Mouse (Mus musculus) urinary bladder, postnatal 10 days (tissue): ENCODE data around the gene Nrn1l.
A peak's percentile ranks its signal among the peaks of the same experiment; 100 is the strongest.

Source experiments
- DNase-seq: peaks from one replicate; pipeline ENCODE4 v3.0.0; 2022; ENCODE audit warnings: low spot score

Gene Nrn1l

DNA sequence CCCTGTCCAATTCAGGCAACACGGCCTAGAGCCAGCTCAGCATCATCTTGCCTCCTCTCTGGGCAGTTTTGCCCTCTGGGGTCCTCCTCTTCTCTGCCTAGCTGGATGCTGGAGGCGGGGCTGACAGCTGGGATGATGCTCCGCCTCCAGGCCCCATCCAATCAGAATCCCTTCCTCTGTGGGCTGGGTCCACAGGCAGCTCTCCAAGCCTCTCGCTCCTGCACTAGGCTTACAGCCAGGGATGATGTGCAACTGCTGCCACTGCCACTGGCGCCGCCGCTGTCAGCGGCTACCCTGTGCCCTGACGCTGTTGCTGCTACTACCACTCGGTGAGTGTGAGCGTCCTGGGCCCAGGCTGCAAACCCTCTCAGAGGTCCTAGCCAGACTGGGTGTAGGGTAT lies at the start of gene Nrn1l:
Nrn1l (plus strand) TSS at position 229 of the 400 bp plus-strand sequence.
- no peak for DNase-seq

GRCm38 (mm10) chr8:105846678-105847077 lies 46.7 kb upstream of the Nrn1l start:
- no peak for DNase-seq

GRCm38 (mm10) chr8:105850014-105850413 lies 43.4 kb upstream of the Nrn1l start:
- DNase-seq = no peak

GRCm38 (mm10) chr8:105850611-105851010 lies 42.8 kb upstream of the Nrn1l start:
- DNase-seq = no peak

DNA sequence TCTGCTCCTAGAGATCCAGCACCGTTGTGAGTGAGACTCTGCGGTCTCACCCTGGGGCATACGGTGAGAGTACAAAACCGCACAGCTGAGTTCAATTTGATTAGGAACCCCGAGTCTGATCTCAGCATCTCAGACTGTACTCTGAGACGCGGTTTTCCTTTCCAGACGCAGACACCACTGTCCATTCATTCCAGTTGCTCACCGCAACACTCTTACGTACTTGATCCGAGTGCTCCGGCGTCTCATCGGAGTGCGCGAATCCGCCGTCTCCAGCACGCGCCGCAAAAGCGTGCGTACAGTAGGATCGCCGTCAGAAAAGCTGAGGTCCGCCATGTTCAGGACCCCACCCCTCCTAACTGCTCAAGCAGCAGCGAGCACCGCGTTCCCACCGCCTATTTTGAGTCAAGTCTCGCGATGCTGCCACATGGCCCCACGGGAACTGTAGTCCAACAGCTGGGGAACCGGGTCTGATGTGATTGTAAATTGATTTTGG lies 41.7 kb upstream of the Nrn1l start:
- DNase-seq = peak; percentile 66

DNA sequence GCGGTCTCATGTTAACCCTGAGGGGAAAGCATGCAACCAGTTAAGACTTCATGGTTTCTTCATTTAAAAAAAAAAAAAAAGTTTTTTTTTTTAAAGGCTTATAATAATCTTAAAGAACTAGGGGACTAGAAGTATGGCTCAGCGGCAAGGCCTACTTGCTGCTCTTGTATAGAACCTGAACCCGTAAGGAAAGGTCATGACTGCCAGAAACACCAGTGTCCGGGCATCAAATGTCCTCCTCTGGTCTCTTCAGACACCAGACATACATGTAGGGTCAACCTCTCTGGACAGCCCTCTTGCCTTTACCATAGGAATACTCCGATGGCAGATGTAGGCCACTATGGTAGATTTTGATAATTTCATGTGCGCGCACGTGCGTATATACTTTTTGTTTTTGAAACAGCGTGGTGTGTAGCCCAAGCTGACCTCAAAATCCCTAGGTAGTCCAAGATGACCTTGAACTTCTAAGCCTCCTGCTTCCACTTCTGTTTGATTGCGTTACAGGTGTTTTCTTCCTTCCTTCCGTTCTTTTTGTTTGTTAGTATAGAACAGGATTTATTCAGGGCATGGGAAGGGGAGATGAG lies 41.1 kb upstream of the Nrn1l start:
- DNase-seq = no peak

DNA sequence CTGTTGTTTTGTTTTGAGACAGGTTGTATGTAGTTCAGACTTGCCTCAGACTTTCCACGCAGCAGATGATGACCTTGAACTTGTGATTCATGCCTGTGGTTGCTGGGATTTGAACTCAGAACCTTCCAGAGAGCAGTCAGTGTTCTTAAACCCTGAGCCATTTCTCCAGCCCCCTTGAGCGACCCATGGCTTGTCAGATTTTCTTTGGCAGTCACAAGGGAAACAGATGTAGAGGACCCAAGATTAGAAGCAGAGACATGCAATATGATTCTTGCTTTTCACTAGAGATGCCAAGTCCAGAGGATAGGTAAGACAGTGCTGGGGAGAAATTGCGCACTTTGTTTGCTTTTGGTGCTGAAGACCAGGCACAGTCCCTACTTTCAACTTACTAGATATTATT lies 40.2 kb upstream of the Nrn1l start, which contains the start of gene Cenpt:
Cenpt (minus strand) TSS at position 101 of the 400 bp plus-strand sequence.
- no peak for DNase-seq

DNA sequence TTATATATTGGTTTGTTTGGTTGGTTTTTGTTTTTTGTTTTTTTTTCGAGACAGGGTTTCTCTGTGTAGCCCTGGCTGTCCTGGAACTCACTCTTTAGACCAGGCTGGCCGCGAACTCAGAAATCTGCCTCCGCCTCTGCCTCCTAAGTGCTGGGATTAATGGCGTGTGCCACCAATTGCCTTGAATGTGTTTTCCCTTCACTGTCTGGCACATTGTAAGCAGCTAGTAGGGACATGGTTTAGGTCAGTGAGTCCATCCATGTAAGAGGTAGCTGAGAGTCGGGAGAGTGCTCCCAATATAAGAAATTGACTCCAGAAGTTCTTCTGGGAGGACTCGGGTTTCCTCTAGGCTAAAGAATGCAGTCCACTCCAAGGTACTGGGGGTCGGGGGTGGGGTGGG lies 39.1 kb upstream of the Nrn1l start:
- DNase-seq = no peak

DNA sequence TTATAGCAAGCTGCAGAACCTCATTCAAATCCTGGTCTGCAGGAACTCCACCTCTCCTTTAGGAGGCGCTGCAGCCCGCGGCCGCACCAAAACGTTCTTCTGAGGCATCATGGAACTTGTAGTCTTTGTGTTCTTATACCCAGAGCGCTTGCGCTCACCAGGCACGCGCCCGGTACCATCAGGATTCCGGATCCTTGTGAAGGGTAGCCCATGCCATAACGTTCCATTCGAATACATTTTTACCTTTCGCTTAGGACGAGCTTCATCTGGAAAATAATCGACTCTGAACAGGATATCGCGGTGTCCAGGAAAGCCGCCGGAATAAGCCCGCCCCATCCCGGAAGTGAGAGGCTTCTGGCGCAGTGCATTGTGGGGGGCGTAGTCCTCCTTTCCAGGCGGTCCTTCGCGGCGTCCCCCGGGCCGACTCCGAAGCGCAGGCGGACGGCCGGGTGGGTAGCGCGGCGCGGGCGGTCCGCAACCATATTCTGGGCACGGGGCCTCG lies 38.6 kb upstream of the Nrn1l start, which contains the start of gene Thap11:
Thap11 (plus strand) TSS at position 418 of the 502 bp plus-strand sequence.
- DNase-seq = peak; percentile 81

DNA sequence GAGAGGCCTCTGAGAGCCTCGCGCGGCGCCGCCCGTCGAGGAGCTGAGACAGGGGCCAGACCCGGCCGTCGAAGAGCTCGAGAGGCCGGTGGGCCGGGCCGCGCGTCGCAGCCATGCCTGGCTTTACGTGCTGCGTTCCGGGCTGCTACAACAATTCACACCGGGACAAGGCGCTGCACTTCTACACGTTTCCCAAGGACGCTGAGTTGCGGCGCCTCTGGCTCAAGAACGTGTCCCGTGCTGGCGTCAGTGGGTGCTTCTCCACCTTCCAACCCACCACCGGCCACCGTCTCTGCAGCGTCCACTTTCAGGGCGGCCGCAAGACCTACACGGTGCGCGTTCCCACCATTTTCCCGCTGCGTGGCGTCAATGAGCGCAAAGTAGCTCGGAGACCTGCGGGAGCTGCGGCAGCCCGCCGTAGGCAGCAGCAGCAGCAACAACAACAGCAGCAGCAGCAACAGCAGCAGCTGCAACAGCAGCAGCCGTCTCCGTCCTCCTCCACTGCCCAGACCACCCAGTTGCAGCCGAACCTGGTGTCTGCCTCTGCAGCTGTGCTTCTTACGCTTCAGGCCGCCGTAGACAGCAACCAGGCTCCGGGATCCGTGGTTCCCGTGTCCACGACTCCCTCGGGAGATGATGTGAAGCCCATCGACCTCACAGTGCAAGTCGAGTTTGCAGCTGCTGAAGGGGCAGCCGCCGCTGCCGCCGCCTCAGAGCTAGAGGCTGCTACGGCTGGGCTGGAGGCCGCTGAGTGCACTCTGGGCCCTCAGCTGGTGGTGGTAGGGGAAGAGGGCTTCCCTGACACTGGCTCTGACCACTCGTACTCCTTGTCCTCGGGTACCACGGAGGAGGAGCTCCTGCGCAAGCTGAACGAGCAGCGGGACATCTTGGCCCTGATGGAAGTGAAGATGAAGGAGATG lies 37.9 kb upstream of the Nrn1l start:
- peak; percentile 21 for DNase-seq

GRCm38 (mm10) chr8:105856168-105856835 lies 37.1 kb upstream of the Nrn1l start:
- no peak for DNase-seq

DNA sequence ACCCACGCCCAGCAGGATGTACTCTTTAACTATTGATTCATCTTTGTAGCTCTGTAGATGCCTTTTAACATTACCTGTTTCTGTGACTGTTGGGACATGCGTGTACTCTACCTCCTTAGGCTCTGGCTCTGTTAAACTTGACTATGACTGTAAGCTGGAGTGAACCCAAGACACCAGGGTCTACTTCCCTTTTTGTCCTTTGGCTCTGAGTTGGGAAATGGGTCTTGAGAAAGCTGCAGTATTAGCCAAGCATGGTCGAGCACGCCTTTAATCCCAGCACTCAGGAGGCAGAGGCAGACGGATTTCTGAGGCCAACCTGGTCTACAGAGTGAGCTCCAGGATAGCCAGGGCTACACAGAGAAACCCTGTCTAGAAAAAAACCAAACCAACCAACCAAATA lies 34.9 kb upstream of the Nrn1l start:
- DNase-seq = no peak

- DNase-seq = no peak
These were observed 34.1 kb upstream of the Nrn1l start for GRCm38 (mm10) chr8:105859314-105859713.

- peak; percentile 82 for DNase-seq
These were observed 33.0 kb upstream of the Nrn1l start, which contains the start of gene Nutf2 for GRCm38 (mm10) chr8:105860143-105860981. Gene Nutf2 (plus strand): TSS chr8:105860580.

GRCm38 (mm10) chr8:105861951-105862350 lies 31.4 kb upstream of the Nrn1l start:
- no peak for DNase-seq

DNA sequence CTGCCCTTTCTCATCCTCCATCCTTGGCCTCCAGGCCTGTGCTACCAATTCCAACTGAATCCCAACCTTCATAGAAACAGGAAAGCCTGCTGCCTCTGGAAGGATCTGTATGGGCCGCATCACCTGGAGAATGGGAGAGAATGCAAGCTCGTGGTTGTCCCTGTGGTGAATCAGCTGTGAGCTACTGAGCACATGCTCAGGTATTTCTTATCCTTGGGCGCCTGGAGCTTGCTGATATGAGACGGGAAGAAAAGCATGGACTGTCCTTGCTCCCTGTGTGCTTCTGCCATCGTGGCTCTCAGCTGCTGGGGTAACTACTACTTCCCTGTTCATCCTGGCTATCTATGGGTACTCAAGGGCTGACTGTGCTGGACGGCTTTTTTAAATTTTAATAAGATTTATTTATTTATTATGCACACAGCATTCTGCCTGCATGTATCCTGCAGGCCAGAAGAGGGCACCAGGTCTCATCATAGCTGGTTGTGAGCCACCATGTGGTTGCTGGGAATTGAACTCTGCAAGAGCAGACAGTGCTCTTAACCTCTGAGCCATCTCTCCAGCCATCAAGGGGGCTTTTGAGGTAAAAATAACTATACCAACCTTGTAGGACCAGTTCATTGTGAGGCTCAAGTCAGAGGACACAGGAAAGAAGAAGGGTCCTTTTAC lies 26.9 kb upstream of the Nrn1l start:
- DNase-seq = no peak

- no peak for DNase-seq
These were observed 19.1 kb upstream of the Nrn1l start for GRCm38 (mm10) chr8:105874301-105874700.

DNA sequence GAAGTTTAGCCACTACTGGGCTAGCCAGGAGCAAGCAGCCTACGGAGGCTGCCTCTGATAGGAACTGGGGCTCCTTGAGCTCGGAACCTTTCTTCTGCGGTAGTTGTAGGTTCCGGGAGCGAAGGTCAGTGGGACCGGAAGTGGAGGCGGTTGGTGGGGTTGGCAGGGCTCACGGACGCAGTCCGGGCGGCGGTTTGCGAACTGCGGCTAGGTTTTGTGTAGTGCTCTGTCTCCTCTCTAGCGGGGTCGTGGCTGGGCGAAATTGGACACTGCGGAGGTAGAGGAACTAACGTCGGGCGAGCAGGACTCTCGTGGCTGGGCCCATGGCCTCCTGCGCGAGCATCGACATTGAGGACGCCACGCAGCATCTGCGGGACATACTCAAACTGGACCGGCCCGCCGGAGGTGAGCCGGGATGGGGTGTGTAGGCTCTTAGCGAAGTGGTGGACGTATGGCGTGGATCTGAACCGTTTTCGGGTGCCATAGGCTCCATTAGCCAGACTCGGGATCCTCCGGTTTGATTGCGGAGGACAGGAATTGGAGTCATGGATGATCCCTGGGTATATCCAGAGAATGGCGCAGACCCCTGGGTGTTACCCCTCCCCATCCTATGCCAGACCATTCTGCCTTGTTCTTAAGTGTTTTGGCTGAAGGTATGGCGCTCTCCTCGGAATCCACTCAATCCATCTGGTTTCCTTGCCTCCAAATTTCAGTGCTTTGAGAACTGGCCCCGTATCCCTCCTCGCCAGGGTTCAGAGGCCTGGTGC lies 12.4 kb upstream of the Nrn1l start, which contains the start of gene Edc4:
Edc4 (plus strand) TSS at position 128 of the 767 bp plus-strand sequence.
- DNase-seq = peak; percentile 41

DNA sequence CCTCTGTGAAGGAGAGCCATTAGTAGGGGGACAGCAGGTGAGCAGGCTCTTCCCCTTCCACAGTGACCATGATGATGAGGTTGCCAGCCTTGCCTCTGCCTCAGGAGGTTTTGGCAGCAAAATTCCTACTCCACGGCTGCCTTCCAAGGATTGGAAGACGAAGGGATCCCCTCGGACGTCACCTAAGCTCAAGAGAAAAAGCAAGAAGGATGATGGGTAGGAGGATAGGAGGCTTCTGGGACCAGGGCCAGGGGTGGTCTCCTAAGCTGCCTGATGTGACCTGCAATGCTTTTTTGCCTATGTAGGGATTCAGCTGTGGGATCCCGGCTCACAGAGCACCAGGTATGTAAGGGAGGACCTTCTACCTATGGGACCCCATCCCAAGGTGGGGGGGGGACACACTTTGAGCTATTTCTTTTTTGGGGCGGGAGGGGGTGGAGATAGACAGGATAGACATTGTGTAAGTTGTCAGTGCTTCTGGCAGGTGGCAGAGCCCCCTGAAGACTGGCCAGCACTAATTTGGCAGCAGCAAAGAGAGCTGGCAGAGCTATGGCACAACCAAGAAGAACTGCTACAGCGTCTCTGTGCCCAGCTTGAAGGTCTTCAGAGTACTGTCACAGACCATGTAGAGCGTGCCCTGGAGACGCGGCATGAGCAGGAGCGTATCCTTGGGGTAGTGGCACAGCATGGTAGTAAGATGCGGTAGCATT lies 3.5 kb upstream of the Nrn1l start:
- no peak for DNase-seq
